Mouse (Mus musculus): ENCODE results near the gene Kcnd3.

GRCm38 (mm10) chr3:105481419-105481818 lies 29.3 kb downstream of the Kcnd3 start:
- TF ChIP-seq CTCF (IDR thresholded peaks at IDR 0.05; ENCODE audit: low read depth, low read length): no peak
- TF ChIP-seq POLR2A (IDR thresholded peaks at IDR 0.05; ENCODE audit: borderline replicate concordance, low read depth, low read length): no peak
